Mouse (Mus musculus) cortical plate, adult 2 months (tissue): ENCODE data around the gene Slc11a2.

ENCODE experiments used
- CTCF ChIP-seq: fragments of 200-500 bp; IDR thresholded peaks from 2 replicates; pipeline ENCODE4 v1.5.1; 2011; ENCODE audit warnings: mild to moderate bottlenecking, control low read depth, low read length; ENCODE audit not compliant: insufficient read depth; ENCODE audit errors: extremely low read depth
- POLR2A ChIP-seq: fragments of 200-500 bp; IDR thresholded peaks from 2 replicates; pipeline ENCODE4 v1.6.1; 2011; ENCODE audit warnings: mild to moderate bottlenecking, low read length, control low read depth; ENCODE audit not compliant: insufficient read depth; ENCODE audit errors: extremely low read depth

- no peak for TF ChIP-seq POLR2A
- TF ChIP-seq CTCF: no peak
Measured at GRCm38 (mm10) chr15:100419311-100419710, 5.6 kb downstream of the Slc11a2 start.
